Mouse (Mus musculus) limb, embryonic 10.5 days (tissue): ENCODE measurements around the gene Smim5. TPM values are rescaled to one million over a fixed set of nuclear protein-coding genes. Genes with fewer than 3 reads are reported as not detected.

ENCODE experiments used
- DNase-seq: peaks from one replicate; pipeline ENCODE4 v3.0.0-alpha.2; 2017; ENCODE audit warnings: low spot score
- H3K27ac ChIP-seq: fragments of 300-500 bp; sonication (generic); 2 replicates; pipeline ENCODE4 v1.5.1; 2016; ENCODE audit warnings: mild to moderate bottlenecking
- H3K27me3 ChIP-seq: fragments of 300-500 bp; sonication (generic); 2 replicates; pipeline ENCODE4 v1.6.1; 2016; ENCODE audit warnings: low read depth, mild to moderate bottlenecking; ENCODE audit not compliant: poor library complexity, severe bottlenecking
- H3K36me3 ChIP-seq: fragments of 300-500 bp; sonication (generic); 2 replicates; pipeline ENCODE4 v1.6.1; 2016; ENCODE audit warnings: mild to moderate bottlenecking, moderate library complexity
- H3K4me1 ChIP-seq: fragments of 300-500 bp; sonication (generic); 2 replicates; pipeline ENCODE4 v1.6.1; 2016
- H3K4me3 ChIP-seq: fragments of 300-500 bp; sonication (generic); 2 replicates; pipeline ENCODE4 v1.5.1; 2016; ENCODE audit warnings: mild to moderate bottlenecking, moderate library complexity
- H3K9me3 ChIP-seq: fragments of 300-500 bp; sonication (generic); replicated peaks from 2 replicates; pipeline ENCODE4 v1.6.1; 2016; ENCODE audit warnings: mild to moderate bottlenecking
- WGBS: fragments of 180-500 bp; shearing (Covaris S2); methylation state at CpG from one replicate; pipeline ENCODE4 v1.1.7; 2016; 5-methylcytosine and 5-hydroxymethylcytosine counted together
- polyA plus RNA-seq: library from polyadenylated mRNA; unstranded; fragments of >200 nt; fragmentation: Nextera tagmentation; extraction: Ambion mirVana; gene quantifications from 2 replicates; pipeline ENCODE4 v1.2.1, GENCODE M21; 2016

The Smim5 gene
- polyA plus RNA-seq, 1 experiment from 2014 or later, result 1.7 TPM

DNA sequence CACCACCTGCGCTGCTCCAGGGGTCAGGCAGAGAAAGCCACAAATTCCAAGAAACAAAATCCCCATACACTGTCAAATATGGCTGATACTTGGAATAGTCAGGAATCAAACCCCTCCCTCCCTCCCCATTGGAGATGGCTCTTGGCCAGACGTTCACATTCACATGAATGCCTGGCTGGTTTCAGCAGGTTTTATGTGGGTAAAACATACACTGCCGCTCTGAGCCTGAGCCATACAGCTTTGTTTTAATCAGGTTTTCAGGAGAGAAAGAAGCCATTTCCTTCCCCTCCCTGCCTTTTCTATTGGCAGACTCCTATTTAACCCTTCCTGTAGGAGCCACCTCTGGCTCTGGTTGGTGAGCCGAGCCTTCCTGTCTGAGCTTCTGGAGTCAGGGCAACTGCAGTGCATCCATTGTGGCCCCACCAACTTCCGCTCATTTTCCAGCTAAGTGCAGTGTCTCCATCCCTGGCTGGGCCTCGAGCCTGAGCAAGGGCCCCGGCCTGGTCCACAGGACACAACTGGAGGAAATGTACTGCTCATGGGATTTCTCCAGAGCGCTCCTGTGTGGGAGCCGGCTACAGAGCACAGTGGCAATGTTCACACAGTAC lies 46.6 kb downstream of the Smim5 start:
- no peaks in the 10 kb centered on the region for H3K27me3 ChIP-seq
- H3K27ac ChIP-seq, result no peak overlapping the region
- no peak overlapping the region for H3K4me3 ChIP-seq
- H3K9me3 ChIP-seq, result no peaks in the 10 kb centered on the region
- no peaks in the 10 kb centered on the region for H3K4me1 ChIP-seq
- H3K36me3 ChIP-seq, result peaks cover 100% of the 10 kb centered on the region
- 90% methylated on average over 9 of the region's 9 CpGs for WGBS
- DNase-seq, result no peak

- no peak overlapping the region for H3K4me3 ChIP-seq
- peaks cover 100% of the 10 kb centered on the region for H3K36me3 ChIP-seq
- H3K27ac ChIP-seq, result no peak overlapping the region
- no peaks in the 10 kb centered on the region for H3K9me3 ChIP-seq
- H3K4me1 ChIP-seq, result no peaks in the 10 kb centered on the region
- H3K27me3 ChIP-seq, result no peaks in the 10 kb centered on the region
- DNase-seq, result no peak
- WGBS, result 95% methylated on average over 9 of the region's 9 CpGs
These were observed 48.5 kb downstream of the Smim5 start for GRCm38 (mm10) chr11:115948316-115948715.

- WGBS, result 93% methylated on average over 2 of the region's 2 CpGs
- no peak overlapping the region for H3K27ac ChIP-seq
These were observed 51.0 kb downstream of the Smim5 start for GRCm38 (mm10) chr11:115950719-115951118.

DNA sequence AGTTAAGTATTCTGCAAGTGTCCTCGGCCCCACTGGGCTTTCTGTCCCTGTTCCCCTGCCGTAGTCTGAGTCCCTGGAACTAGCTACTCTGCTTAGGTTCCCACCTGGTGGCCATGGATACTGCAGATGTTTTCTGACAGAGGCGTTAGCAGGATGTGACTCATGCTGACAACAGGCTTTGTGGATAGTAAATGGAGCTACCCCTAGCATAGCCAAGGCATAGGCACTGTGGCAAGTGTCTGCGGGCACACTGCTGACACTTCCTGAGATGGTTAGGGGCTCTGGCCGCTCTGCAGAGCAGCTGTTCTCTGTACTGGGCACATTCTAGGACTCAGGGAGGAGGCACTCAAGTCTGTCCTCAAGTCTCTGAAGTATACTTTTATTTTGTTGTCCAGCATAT lies 54.9 kb downstream of the Smim5 start:
- H3K9me3 ChIP-seq, result no peaks in the 10 kb centered on the region
- 89% methylated on average over 5 of the region's 5 CpGs for WGBS

More at GRCm38 (mm10) chr11:115950719-115951118, 51.0 kb downstream of the Smim5 start:
- H3K36me3 ChIP-seq, result peaks cover 100% of the 10 kb centered on the region
- no peak overlapping the region for H3K4me3 ChIP-seq
- H3K4me1 ChIP-seq, result 0 out of 2 replicates have a peak, but pooled peaks cover 3% of the 10 kb centered on the region
- no peak for DNase-seq
- H3K9me3 ChIP-seq, result no peaks in the 10 kb centered on the region
- no peaks in the 10 kb centered on the region for H3K27me3 ChIP-seq

DNA sequence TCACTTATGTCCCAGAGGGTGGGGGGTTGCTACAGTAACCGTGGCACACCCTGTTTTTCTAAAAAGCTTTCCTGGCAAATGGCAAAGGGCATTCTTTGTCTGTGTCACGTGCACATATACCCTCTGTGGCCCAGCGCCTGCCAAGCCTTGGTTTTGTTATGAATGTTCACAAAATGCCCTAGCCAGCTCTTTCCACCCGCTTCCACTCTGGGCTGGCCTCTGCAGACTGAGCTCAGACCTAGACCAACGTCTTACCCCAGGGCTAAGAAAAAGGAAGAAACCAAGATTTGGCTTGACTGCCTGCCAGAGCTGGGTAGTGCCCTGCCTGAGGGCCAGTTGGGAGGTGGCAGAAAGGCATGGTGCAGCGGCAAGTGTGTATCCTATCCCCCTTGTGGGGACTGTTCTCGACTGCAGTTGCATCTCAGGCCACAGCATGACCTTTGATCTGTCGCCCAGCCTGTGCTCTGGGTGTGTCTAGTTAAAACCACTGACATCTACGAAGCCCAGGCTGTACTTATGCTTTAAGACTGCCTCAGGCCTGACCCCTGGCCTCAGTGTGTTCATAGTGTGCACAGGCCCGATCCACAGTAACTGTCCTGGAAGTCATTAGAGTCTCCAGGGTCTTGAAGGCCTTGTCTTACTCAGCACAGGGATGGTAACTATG lies 55.6 kb downstream of the Smim5 start:
- 72% methylated on average over 10 of the region's 10 CpGs for WGBS
- Histone ChIP-seq H3K4me1 (peaks cover 11% of the 10 kb centered on the region; the same call in 1 of the 2 replicates), H3K36me3 (peaks cover 97% of the 10 kb centered on the region), H3K4me3 (no peak overlapping the region), H3K27ac (no peak overlapping the region), H3K9me3 (no peaks in the 10 kb centered on the region), H3K27me3 (no peaks in the 10 kb centered on the region)
- DNase-seq, result no peak

More for the DNA sequence above, 54.9 kb downstream of the Smim5 start:
- Histone ChIP-seq H3K27me3 (no peaks in the 10 kb centered on the region), H3K4me3 (no peak overlapping the region), H3K36me3 (peaks cover 97% of the 10 kb centered on the region), H3K4me1 (peaks cover 11% of the 10 kb centered on the region; the same call in 1 of the 2 replicates), H3K27ac (no peak overlapping the region)
- no peak for DNase-seq

Other genes starting within 250 kb of the Smim5 start
- 77.2 and 87.8 TPM in 2 replicates for gene Grb2, start 191.4 kb upstream of the Smim5 start, polyA plus RNA-seq
- 30.6 and 37.7 TPM in 2 replicates for gene Tmem94, start 134.5 kb upstream of the Smim5 start, polyA plus RNA-seq
- gene Caskin2, start 86.3 kb upstream of the Smim5 start, polyA plus RNA-seq, result 18.1 and 18.9 TPM in 2 replicates
- 42.5 and 48.8 TPM in 2 replicates for gene Tsen54, start 85.2 kb upstream of the Smim5 start, polyA plus RNA-seq
- 11.2 and 12.3 TPM in 2 replicates for gene Llgl2, start 75.9 kb upstream of the Smim5 start, polyA plus RNA-seq
- gene Myo15b, start 41.6 kb upstream of the Smim5 start, polyA plus RNA-seq, result 0.05 and 0.18 TPM in 2 replicates
- gene Smim6, start 12.1 kb downstream of the Smim5 start, polyA plus RNA-seq, result 1.0 and 1.1 TPM in 2 replicates
- 47.9 and 52.2 TPM in 2 replicates for gene Sap30bp, start 33.3 kb downstream of the Smim5 start, polyA plus RNA-seq
- 30.4 and 34.6 TPM in 2 replicates for gene Recql5, start 33.5 kb downstream of the Smim5 start, polyA plus RNA-seq
- gene Itgb4, start 74.7 kb downstream of the Smim5 start, polyA plus RNA-seq, result 0.90 and 1.6 TPM in 2 replicates
- gene Galk1, start 112.8 kb downstream of the Smim5 start, polyA plus RNA-seq, result 243 and 283 TPM in 2 replicates
- 1,754 and 1,985 TPM in 2 replicates for gene H3f3b, start 128.0 kb downstream of the Smim5 start, polyA plus RNA-seq
- gene Unk, start 130.4 kb downstream of the Smim5 start, polyA plus RNA-seq, result 46.1 and 53.2 TPM in 2 replicates
- gene Unc13d, start 178.0 kb downstream of the Smim5 start, polyA plus RNA-seq, result 2.4 and 3.7 TPM in 2 replicates
- gene Wbp2, start 187.0 kb downstream of the Smim5 start, polyA plus RNA-seq, result 54.8 and 56.9 TPM in 2 replicates
- gene Trim47, start 227.2 kb downstream of the Smim5 start, polyA plus RNA-seq, result 3.2 and 4.9 TPM in 2 replicates
- 1.9 and 2.1 TPM in 2 replicates for gene Trim65, start 231.2 kb downstream of the Smim5 start, polyA plus RNA-seq
- gene Mrpl38, start 238.9 kb downstream of the Smim5 start, polyA plus RNA-seq, result 116 and 118 TPM in 2 replicates